Mouse (Mus musculus): ENCODE data around the gene Tnni1. TPM values are rescaled to one million over a fixed set of nuclear protein-coding genes. Genes with fewer than 3 reads are reported as not detected.

The Tnni1 gene
- polyA plus RNA-seq, 1 experiment from 2014 or later: 7.5 TPM

- no peak for DNase-seq (ENCODE audit: low spot score)
Observed at GRCm38 (mm10) chr1:135840675-135841395, 61.6 kb downstream of the Tnni1 start.

GRCm38 (mm10) chr1:135843519-135844262, 64.5 kb downstream of the Tnni1 start:
- DNase-seq (ENCODE audit: low spot score): no peak

GRCm38 (mm10) chr1:135844481-135844880, 65.2 kb downstream of the Tnni1 start:
- DNase-seq (ENCODE audit: low spot score): no peak

GRCm38 (mm10) chr1:135846632-135847031, 67.4 kb downstream of the Tnni1 start:
- no peak for DNase-seq (ENCODE audit: low spot score)

GRCm38 (mm10) chr1:135847139-135847562, 67.9 kb downstream of the Tnni1 start:
- DNase-seq (ENCODE audit: low spot score): peak; percentile 72

- DNase-seq (ENCODE audit: low spot score): no peak
Observed at GRCm38 (mm10) chr1:135847611-135848351, 68.5 kb downstream of the Tnni1 start.

- DNase-seq (ENCODE audit: low spot score): peak; percentile 21
Observed at GRCm38 (mm10) chr1:135850722-135851512, 71.7 kb downstream of the Tnni1 start.

GRCm38 (mm10) chr1:135852044-135852756, 73.0 kb downstream of the Tnni1 start:
- DNase-seq (ENCODE audit: low spot score): no peak

- no peak for DNase-seq (ENCODE audit: low spot score)
Observed at GRCm38 (mm10) chr1:135853200-135853599, 74.0 kb downstream of the Tnni1 start.

GRCm38 (mm10) chr1:135854591-135855343, 75.5 kb downstream of the Tnni1 start:
- no peak for DNase-seq (ENCODE audit: low spot score)

GRCm38 (mm10) chr1:135855344-135855687, 76.1 kb downstream of the Tnni1 start:
- no peak for DNase-seq (ENCODE audit: low spot score)

- DNase-seq (ENCODE audit: low spot score): no peak
Observed at GRCm38 (mm10) chr1:135856070-135856469, 76.8 kb downstream of the Tnni1 start.

GRCm38 (mm10) chr1:135857137-135857775, 78.0 kb downstream of the Tnni1 start:
- no peak for DNase-seq (ENCODE audit: low spot score)

- no peak for DNase-seq (ENCODE audit: low spot score)
Observed at GRCm38 (mm10) chr1:135858533-135858932, 79.3 kb downstream of the Tnni1 start.

Other genes starting within 250 kb of the Tnni1 start
- 3.3 and 3.5 TPM in 2 replicates for gene Nav1, start 172.1 kb upstream of the Tnni1 start, polyA plus RNA-seq (2015; fragmentation: Nextera tagmentation; extraction: Ambion mirVana)
- 162 and 178 TPM in 2 replicates for gene Csrp1, start 59.4 kb upstream of the Tnni1 start, polyA plus RNA-seq (2015; fragmentation: Nextera tagmentation; extraction: Ambion mirVana)
- gene Phlda3, start 13.3 kb upstream of the Tnni1 start, polyA plus RNA-seq (2015; fragmentation: Nextera tagmentation; extraction: Ambion mirVana): 46.0 and 46.5 TPM in 2 replicates
- gene Lad1, start 39.2 kb downstream of the Tnni1 start, polyA plus RNA-seq (2015; fragmentation: Nextera tagmentation; extraction: Ambion mirVana): 12.1 and 12.5 TPM in 2 replicates
- gene Tnnt2, start 56.9 kb downstream of the Tnni1 start, polyA plus RNA-seq (2015; fragmentation: Nextera tagmentation; extraction: Ambion mirVana): 3.2 and 3.6 TPM in 2 replicates
- 6.5 and 7.3 TPM in 2 replicates for gene Pkp1, start 139.8 kb downstream of the Tnni1 start, polyA plus RNA-seq (2015; fragmentation: Nextera tagmentation; extraction: Ambion mirVana)
- gene Igfn1, start 226.9 kb downstream of the Tnni1 start, polyA plus RNA-seq (2015; fragmentation: Nextera tagmentation; extraction: Ambion mirVana): 0.06 and 0.10 TPM in 2 replicates
- 71.8 and 72.2 TPM in 2 replicates for gene Tmem9, start 228.7 kb downstream of the Tnni1 start, polyA plus RNA-seq (2015; fragmentation: Nextera tagmentation; extraction: Ambion mirVana)